Mouse (Mus musculus): ENCODE measurements around the gene Colca2.

The Colca2 gene

DNA sequence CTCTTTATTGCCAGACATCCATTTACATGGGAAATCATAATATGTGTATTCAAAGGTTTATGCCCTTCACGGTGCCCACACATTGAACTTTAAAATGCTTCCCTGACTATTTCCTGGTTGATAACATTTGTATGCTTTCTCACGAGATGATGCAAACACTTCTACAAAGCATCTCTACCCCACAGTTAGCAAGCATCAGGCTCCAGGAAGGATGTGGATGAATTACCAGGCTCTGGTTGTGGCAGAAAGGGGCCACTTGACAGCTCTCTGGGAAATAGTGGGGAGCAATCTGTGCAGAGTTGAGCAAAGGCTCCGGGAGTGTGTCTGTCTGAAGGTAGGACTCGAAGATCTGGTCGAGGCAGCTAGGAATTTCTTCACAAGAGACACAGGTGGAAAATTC, 6.3 kb downstream of the Colca2 start:
- DNase-seq (ENCODE audit: low spot score in 2 of 2), result no peak

DNA sequence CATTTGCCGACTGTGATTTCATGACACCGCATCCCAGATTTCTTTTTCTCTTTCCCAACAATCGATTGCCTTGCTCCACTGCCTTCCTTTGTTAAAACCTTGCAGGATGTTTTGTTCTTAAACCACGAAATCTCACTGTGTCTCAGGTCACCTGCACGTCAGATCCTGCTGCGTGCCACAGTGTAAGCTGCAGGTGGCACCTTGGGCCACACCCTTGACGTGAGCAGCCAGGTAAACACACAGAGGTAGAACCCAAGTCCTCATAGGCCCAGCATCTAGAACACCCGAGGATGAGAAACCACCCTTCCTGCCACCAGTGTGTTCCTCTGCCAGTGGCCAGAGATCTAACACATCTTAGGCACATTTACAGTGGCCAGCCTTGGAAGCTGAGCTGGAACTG, 7.3 kb downstream of the Colca2 start:
- no peak for DNase-seq (ENCODE audit: low spot score in 2 of 2)

DNA sequence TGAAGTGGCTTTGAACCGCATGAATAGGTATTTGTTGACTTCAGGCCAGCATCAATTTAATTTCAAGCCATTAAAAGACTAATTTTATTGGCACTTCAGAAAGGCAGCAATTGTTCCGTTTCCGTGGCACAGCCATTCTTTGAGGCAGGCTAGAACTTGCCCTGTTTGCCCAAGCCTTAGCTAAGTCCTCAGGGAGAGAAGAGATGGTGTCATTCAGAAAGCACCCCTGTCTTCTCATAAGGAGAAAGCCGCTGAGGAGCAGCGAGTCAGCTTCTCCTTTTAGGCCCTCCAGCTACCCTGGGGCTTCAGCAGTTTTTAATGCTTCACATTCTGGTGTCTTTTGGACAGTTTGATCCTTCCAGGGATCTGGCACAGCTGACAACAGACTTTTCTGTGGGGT, 9.5 kb downstream of the Colca2 start:
- DNase-seq (ENCODE audit: low spot score in 2 of 2), result no peak

DNA sequence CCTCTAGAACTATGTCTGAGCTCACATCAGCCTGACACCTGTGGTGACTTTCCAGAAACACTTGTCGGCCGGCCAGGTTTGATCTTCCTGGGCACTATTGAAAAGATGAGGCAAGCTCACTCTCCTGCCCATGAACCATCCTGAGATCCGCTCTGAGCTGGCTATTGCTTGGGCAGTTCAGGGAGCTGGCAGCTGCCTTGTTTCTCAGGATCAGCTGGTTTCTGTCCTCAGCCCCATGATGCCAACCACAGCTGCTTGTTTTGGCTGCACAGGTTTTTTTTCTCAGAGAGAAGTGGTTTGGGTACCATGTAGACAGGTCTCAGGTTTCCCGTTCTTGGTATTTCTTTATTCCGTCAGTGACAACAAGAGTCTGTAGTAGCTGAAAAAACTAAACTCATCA, 19.9 kb downstream of the Colca2 start:
- no peak for DNase-seq (ENCODE audit: low spot score in 2 of 2)

DNA sequence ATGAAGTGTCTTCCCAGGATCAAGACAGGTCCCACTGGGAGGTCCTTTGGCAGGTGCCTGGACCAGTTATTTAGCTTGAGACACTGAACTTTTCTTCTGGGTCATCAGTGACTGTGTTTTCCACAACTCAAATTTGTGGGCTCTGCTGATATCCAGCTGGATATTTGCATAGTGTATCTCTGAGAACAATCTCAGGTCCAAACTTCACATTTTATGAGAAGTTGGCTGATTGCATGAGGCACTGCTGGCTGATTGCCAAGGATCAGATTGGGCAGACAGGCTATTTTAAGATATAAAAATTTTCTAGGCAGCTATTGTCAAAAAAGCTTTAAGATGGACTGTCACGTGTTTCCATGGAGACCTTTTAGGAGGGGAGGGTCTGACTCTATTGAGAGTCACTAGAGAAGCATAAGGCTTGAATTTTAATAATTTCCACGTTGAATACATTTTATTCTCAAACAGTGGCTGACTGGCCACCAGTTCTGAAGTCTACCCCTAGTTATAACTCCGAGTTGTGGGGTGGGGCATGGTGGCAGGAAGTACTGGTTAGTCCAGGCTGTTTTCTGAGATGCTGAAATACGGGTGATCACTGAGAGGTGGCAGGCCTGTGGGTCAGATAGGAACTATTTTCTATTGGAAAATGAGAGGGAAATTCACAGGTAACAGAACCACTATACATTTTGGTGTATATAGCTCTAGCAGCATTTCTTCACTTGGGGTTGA, 21.4 kb downstream of the Colca2 start:
- DNase-seq (ENCODE audit: low spot score in 2 of 2), result no peak

DNA sequence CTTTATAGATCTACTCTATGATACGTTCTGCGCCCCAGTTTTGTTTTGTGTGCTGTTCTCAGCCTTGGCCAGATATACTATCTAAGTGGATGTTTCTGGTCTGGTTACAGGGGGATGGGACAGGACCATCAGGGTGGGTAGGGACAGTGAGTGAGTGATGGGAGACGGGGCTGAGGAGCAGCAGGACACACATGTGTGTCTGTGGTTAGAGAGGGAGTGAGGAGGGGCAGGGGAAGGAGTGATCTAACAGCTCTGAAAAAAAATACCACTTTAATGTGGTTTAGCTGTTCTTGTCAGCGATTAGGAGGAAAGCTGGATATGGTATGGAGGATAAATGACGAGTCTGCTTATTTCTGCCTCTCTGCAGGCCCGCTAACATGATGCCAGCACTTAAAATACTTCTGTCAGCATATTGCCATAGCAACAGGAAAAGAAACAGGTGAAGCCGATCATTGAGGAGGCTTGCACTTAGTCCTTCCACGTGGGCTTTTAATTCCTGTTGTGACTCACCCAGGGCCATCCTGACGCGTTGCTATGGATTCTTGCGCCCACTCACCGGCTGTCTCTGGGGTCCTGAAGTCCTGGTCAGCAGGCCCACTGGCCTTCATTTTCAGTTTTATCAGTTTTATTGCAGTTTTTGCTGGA, 39.5 kb downstream of the Colca2 start:
- DNase-seq (ENCODE audit: low spot score in 2 of 2), result peak; percentile 72 to 74

DNA sequence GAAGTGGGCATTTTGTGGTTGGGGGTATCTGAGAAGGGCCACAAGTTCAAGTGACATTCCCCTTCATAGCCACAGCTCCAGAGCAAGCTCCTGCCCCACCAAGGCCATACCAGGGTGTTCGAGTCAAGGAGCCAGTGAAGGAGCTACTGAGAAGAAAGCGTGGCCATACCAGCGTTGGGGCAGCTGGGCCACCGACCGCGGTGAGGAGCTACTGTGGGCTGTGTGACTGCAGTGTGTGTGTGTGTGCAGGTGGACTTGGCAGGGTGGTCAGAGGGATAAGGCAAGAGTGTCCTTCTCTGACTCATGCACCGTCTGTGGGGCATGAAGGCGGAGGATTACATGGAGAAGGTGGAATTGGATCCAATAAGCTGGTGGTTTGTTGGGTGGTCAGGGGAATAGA, 46.2 kb downstream of the Colca2 start:
- DNase-seq (ENCODE audit: low spot score in 2 of 2), result no peak

DNA sequence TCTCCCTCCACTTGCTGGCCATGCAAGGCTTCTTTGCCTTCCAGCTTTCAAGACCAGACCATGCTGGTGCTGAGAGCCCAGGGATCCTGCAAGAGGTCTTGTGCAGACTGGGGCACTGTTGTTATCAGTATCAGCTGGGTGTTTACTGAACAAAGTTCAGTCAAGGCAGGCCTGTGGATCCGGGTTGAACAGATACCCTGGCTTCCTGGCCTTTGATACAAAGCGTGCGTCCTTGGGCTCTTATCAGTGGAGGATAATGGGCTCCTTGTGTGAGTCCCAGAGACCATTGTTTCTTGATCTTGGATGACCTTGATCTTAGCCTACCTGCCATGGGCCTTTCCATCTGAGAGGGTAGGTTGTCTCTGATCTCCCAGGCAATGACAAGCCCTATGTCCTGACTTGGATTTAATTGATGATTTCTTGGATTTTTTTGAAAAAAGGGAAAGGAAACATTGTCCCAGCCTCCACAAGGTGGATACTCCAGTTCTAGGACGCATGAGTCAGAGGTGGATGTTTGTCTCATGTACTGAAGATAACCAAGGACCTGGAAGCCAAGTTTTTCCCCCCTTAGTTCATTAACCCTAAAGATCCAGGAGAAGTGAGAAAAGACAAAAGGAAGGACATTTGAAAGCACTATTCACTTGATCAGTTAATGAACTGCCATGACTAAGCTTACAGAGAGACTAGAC, 47.5 kb downstream of the Colca2 start:
- no peak for DNase-seq (ENCODE audit: low spot score in 2 of 2)

DNA sequence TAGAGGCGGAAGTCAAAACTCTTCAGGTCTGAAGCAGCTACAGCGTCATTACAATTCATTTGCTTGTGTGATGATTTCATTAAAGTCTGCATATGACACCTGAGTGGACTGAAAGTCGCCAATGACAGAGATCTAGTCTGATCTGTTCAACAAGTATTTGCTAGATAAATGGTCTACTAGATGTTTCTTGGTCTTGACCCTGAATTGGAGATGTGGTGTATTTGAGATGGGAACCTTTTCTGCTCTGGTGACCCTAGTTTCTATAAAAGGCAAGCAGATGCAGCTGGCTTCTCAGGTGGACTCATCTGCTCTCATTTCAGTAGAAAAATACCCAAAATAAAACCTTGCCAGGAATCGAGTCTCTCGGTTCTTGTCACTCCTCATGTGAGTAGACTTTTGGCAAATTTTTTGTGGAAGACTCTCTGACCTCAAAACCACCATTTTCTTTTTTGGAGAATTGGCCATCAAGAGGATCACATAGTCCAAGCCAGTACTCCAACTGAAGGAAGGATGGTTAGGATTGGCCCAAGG, 52.7 kb downstream of the Colca2 start:
- DNase-seq (ENCODE audit: low spot score in 2 of 2), result no peak

All from frontal cortex, postnatal 36 days (tissue).